In genomic region chr9:94610600-94611337, GRCm38 (mm10) we compare ENCODE assay signal across 9 mouse cellular contexts. TPM values are rescaled to one million over a fixed set of nuclear protein-coding genes. Genes with fewer than 3 reads are reported as not detected.
DNase-seq lines count a peak whose midpoint lies in the region; ATAC-seq and TF ChIP-seq lines count a peak whose summit lies in the region.
"Had no signal": no experiment of that assay in that cellular context is flagged by ENCODE, and none has a peak within 500 bp of the region (broad histone marks: within the 10 kb centered on the region; RNA-seq: fewer than 3 reads in every experiment).

No protein-coding gene starts in this region.

- H3K27ac ChIP-seq in forebrain, embryonic 15.5 days (replicated peaks): peak overlapping the region; percentile 48
- no peak overlapping the region for H3K27ac ChIP-seq in thymus, adult 2 months (ENCODE audit: control insufficient read depth, insufficient read depth, low read length)

- 0 out of 2 replicates have a peak overlapping the region, but pooled peaks have one; percentile 5 for H3K4me2 ChIP-seq in forebrain, embryonic 15.5 days (replicated peaks)

- H3K27me3 ChIP-seq in forebrain, embryonic 15.5 days: no peaks in the 10 kb centered on the region
- H3K27me3 ChIP-seq in thymus, adult 2 months (ENCODE audit: control insufficient read depth, insufficient read depth, low read length): no peaks in the 10 kb centered on the region

- H3K4me3 ChIP-seq in forebrain, embryonic 15.5 days: no peak overlapping the region
- H3K4me3 ChIP-seq in thymus, adult 2 months (ENCODE audit: control insufficient read depth, insufficient read depth, low read length): no peak overlapping the region

- intact Hi-C loops in left cerebral cortex, postnatal 4 days (cut with DNase I): loop anchor here (5.0 kb wide), 1 partner anchor 73 kb away; the partner anchor contains the start of gene 1190002N15Rik

- ATAC-seq in forebrain, embryonic 15.5 days (replicated peaks): peak; percentile 80

- no peak for TF ChIP-seq CTCF in thymus, adult 2 months (IDR thresholded peaks at IDR 0.05; ENCODE audit: borderline replicate concordance, control insufficient read depth, extremely low read depth, insufficient read depth, low read length, poor library complexity)

- peak; percentile 53 for DNase-seq in CD4-positive helper T cell, adult 2 months (ENCODE audit: low read depth, low spot score)
- DNase-seq in brain, adult 2 months (ENCODE audit: low read depth, low spot score): peak; percentile 92
- peak; percentile 89 for DNase-seq in left cerebral cortex, postnatal 4 days
- DNase-seq in heart, postnatal 4 days: no peak
- DNase-seq in lung, postnatal 25 days (ENCODE audit: low spot score): no peak
- no peak for DNase-seq in heart, adult 18-20 months
- DNase-seq in thymus, adult 2 months: no peak
- DNase-seq: gastrocnemius, postnatal 10 days had no signal

- H3K36me3 ChIP-seq in forebrain, embryonic 15.5 days: no peaks in the 10 kb centered on the region
- H3K36me3 ChIP-seq in thymus, adult 2 months (ENCODE audit: control insufficient read depth, insufficient read depth, low read length): no peaks in the 10 kb centered on the region

- H3K9me3 ChIP-seq in forebrain, embryonic 15.5 days: no peaks in the 10 kb centered on the region

- H3K9ac ChIP-seq in forebrain, embryonic 15.5 days (replicated peaks): no peak overlapping the region

- H3K4me1 ChIP-seq in forebrain, embryonic 15.5 days: peaks cover 13% of the 10 kb centered on the region
- peaks cover 6% of the 10 kb centered on the region for H3K4me1 ChIP-seq in thymus, adult 2 months (replicated peaks; ENCODE audit: control insufficient read depth, insufficient read depth, low read length)

- 11% methylated on average over 5 of the region's 5 CpGs for WGBS in forebrain, embryonic 15.5 days
- WGBS in thymus, adult 2 months: 76% methylated on average over 5 of the region's 5 CpGs

- no peak for TF ChIP-seq POLR2A in thymus, adult 2 months (IDR thresholded peaks at IDR 0.05; ENCODE audit: control insufficient read depth, extremely low read depth, insufficient read depth, low read length, poor library complexity)

RNA-seq across cellular contexts. Expression of gene Slc9a9, which starts 58.9 kb away (rescaled TPM):
- polyA plus RNA-seq in forebrain, embryonic 15.5 days (2015; fragmentation: Nextera tagmentation; extraction: Ambion mirVana): 2.5 and 3.0 TPM in 2 replicates
- 10 to 100 TPM; 11.0 to 11.9 TPM for total RNA-seq in left cerebral cortex, postnatal 4 days (2021)
- 1 to 10 TPM; 2.6 to 2.7 TPM for total RNA-seq in heart, postnatal 4 days (2021)
- total RNA-seq in heart, adult 18-20 months (2021): 1 to 10 TPM; 1.6 to 2.4 TPM
- polyA plus RNA-seq in thymus, adult 2 months (2012; rRNA removed): 43.5 and 49.7 TPM in 2 replicates

Comparison
In these comparisons a context has a peak if more than half of its experiments do, and no peak if none do; other contexts are left out.
1. DNase-seq: peak in CD4-positive helper T cell, adult 2 months (single experiment), brain, adult 2 months (single experiment) and left cerebral cortex, postnatal 4 days (single experiment); none in heart, postnatal 4 days (single experiment), lung, postnatal 25 days (single experiment), heart, adult 18-20 months (0 of 2) and thymus, adult 2 months (single experiment).